Mouse (Mus musculus): ENCODE results near the gene Ndufs1. TPM values are rescaled to one million over a fixed set of nuclear protein-coding genes. Genes with fewer than 3 reads are reported as not detected.

The Ndufs1 gene
- polyA plus RNA-seq, 1 experiment from 2014 or later: 86.5 TPM

DNA sequence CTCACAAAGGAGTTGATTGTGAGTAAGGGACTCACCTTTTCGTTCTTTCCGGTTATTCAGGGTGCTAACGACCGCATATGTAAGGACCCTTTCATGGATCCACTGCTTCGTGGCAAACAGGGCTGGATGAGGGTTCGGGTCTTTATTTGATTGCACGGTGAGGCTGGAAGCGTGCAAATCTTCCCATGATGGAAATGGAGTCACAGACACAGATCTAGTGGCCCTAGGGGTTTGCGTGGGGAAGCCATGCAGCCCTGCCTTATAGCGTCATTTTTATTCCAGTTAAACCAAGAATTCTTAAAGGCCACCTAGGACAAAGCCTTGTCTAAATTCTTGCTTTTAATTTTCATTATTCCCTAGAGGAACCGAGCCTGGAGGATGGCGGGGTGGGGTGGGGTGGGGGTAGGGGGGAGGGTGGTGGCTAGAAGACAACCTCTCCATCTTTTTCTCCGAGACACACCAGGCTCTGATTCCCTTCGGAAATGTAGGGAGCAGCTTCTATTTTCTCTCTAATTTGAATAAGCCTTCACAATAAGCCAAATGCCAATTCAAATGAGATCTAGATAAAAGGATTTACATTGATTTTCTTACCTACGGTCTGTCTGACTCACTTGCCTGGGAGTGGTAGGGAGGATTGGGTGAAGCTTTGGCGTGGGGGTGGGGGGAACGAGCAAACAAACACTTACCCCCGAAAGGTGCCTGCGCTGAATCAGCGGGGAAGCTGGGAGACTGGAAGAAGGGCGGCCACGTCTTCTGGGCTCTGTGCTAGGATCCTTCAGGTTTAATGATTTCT, 37.0 kb upstream of the Ndufs1 start:
- H3K4me1 ChIP-seq (replicated peaks; ENCODE audit: control insufficient read depth, insufficient read depth): no peaks in the 10 kb centered on the region
- DNase-seq (ENCODE audit: low spot score): peak; percentile 23
- no peak for TF ChIP-seq EP300 (optimal IDR thresholded peaks at IDR 0.05)
- no peak for TF ChIP-seq CTCF (IDR thresholded peaks at IDR 0.05; ENCODE audit: low read depth)
- H3K4me2 ChIP-seq (replicated peaks; ENCODE audit: low read depth): peak overlapping the region; percentile 17; the same call in 1 of the 2 replicates
- no peaks in the 10 kb centered on the region for H3K36me3 ChIP-seq (ENCODE audit: control insufficient read depth, insufficient read depth, low read length)
- no peaks in the 10 kb centered on the region for H3K9me3 ChIP-seq (ENCODE audit: control insufficient read depth, low read length)
- no peak overlapping the region for H3K9ac ChIP-seq (ENCODE audit: low read length)
- 29% methylated on average over 22 of the region's 22 CpGs for WGBS
- H3K27me3 ChIP-seq (ENCODE audit: control insufficient read depth, insufficient read depth, low read length): no peaks in the 10 kb centered on the region
- ATAC-seq (ENCODE audit: low FRiP score, low TSS enrichment): 0 out of 2 replicates have a peak, but pooled peaks have one; percentile 29
- no peak overlapping the region for H3K27ac ChIP-seq (replicated peaks)
- H3K4me3 ChIP-seq (ENCODE audit: low read depth, low read length): no peak overlapping the region

GRCm38 (mm10) chr1:63209861-63210529, 33.4 kb upstream of the Ndufs1 start:
- DNase-seq (ENCODE audit: low spot score): no peak
- H3K9ac ChIP-seq (ENCODE audit: low read length): no peak overlapping the region
- no peak overlapping the region for H3K4me3 ChIP-seq (ENCODE audit: low read depth, low read length)
- 34% methylated on average over 6 of the region's 6 CpGs for WGBS
- no peak for TF ChIP-seq CTCF (IDR thresholded peaks at IDR 0.05; ENCODE audit: low read depth)
- TF ChIP-seq EP300 (optimal IDR thresholded peaks at IDR 0.05): no peak
- no peaks in the 10 kb centered on the region for H3K36me3 ChIP-seq (ENCODE audit: control insufficient read depth, insufficient read depth, low read length)
- no peak overlapping the region for H3K4me2 ChIP-seq (replicated peaks; ENCODE audit: low read depth)
- H3K27me3 ChIP-seq (ENCODE audit: control insufficient read depth, insufficient read depth, low read length): no peaks in the 10 kb centered on the region
- no peak overlapping the region for H3K27ac ChIP-seq (replicated peaks)
- no peaks in the 10 kb centered on the region for H3K4me1 ChIP-seq (replicated peaks; ENCODE audit: control insufficient read depth, insufficient read depth)
- ATAC-seq (ENCODE audit: low FRiP score, low TSS enrichment): no peak
- no peaks in the 10 kb centered on the region for H3K9me3 ChIP-seq (ENCODE audit: control insufficient read depth, low read length)

GRCm38 (mm10) chr1:63207607-63208006, 31.0 kb upstream of the Ndufs1 start:
- TF ChIP-seq CTCF (IDR thresholded peaks at IDR 0.05; ENCODE audit: low read depth) (no peak), EP300 (optimal IDR thresholded peaks at IDR 0.05) (no peak)
- DNase-seq (ENCODE audit: low spot score): no peak
- H3K4me3 ChIP-seq (ENCODE audit: low read depth, low read length): no peak overlapping the region
- H3K27me3 ChIP-seq (ENCODE audit: control insufficient read depth, insufficient read depth, low read length): no peaks in the 10 kb centered on the region
- no peaks in the 10 kb centered on the region for H3K9me3 ChIP-seq (ENCODE audit: control insufficient read depth, low read length)
- no peak for ATAC-seq (ENCODE audit: low FRiP score, low TSS enrichment)
- WGBS: 75% methylated on average over 3 of the region's 3 CpGs
- H3K4me2 ChIP-seq (replicated peaks; ENCODE audit: low read depth): no peak overlapping the region
- H3K36me3 ChIP-seq (ENCODE audit: control insufficient read depth, insufficient read depth, low read length): no peaks in the 10 kb centered on the region
- no peak overlapping the region for H3K27ac ChIP-seq (replicated peaks)
- H3K9ac ChIP-seq (ENCODE audit: low read length): no peak overlapping the region
- H3K4me1 ChIP-seq (replicated peaks; ENCODE audit: control insufficient read depth, insufficient read depth): no peaks in the 10 kb centered on the region

GRCm38 (mm10) chr1:63204660-63205394, 28.2 kb upstream of the Ndufs1 start:
- Histone ChIP-seq H3K4me1 (replicated peaks; ENCODE audit: control insufficient read depth, insufficient read depth) (no peaks in the 10 kb centered on the region), H3K27me3 (ENCODE audit: control insufficient read depth, insufficient read depth, low read length) (no peaks in the 10 kb centered on the region), H3K27ac (replicated peaks) (no peak overlapping the region), H3K4me2 (replicated peaks; ENCODE audit: low read depth) (no peak overlapping the region), H3K36me3 (ENCODE audit: control insufficient read depth, insufficient read depth, low read length) (no peaks in the 10 kb centered on the region), H3K4me3 (ENCODE audit: low read depth, low read length) (no peak overlapping the region), H3K9ac (ENCODE audit: low read length) (no peak overlapping the region), H3K9me3 (ENCODE audit: control insufficient read depth, low read length) (no peaks in the 10 kb centered on the region)
- ATAC-seq (ENCODE audit: low FRiP score, low TSS enrichment) (no peak), DNase-seq (ENCODE audit: low spot score) (no peak)
- TF ChIP-seq CTCF (IDR thresholded peaks at IDR 0.05; ENCODE audit: low read depth) (no peak), EP300 (optimal IDR thresholded peaks at IDR 0.05) (no peak)
- WGBS: 43% methylated on average over 7 of the region's 7 CpGs

DNA sequence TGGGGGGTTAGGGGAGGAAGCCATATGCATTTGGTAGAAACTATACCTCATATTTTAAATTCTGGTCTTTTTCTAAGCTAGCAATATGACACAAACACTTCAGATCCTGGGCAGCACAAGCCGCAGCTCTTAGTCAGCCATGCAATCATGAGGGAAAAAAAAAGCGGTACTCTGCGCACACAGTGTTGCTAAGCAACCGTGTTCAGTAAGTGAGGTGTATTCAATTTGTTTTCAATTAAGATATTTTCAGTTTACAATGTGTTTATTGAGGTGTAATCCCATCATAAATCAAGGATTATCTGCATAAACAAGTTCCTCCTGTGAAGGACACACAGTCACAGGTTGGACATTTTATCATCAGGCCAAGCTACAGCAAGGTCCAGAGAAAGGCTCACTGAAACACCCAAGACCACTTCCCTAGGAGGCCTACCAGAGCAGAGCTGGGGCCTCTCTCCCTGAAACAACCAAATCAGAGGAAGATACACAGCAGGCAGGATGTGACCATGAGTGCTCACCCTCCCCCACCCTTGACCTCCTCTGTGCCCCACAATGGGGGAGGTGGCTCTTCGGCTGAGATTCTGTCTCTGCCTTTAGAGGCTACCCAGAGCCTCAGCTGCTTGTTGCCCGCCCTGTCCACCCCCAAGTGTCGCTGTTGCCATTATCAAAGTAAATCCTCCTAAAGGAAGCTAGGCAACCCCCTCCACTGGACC, 27.5 kb upstream of the Ndufs1 start:
- DNase-seq (ENCODE audit: low spot score): no peak
- 13% methylated on average over 7 of the region's 7 CpGs for WGBS
- H3K36me3 ChIP-seq (ENCODE audit: control insufficient read depth, insufficient read depth, low read length): no peaks in the 10 kb centered on the region
- no peak overlapping the region for H3K27ac ChIP-seq (replicated peaks)
- TF ChIP-seq CTCF (IDR thresholded peaks at IDR 0.05; ENCODE audit: low read depth) (peak; percentile 40), EP300 (optimal IDR thresholded peaks at IDR 0.05) (no peak)
- no peaks in the 10 kb centered on the region for H3K9me3 ChIP-seq (ENCODE audit: control insufficient read depth, low read length)
- peak; percentile 29; the same call in 1 of the 2 replicates for ATAC-seq (ENCODE audit: low FRiP score, low TSS enrichment)
- no peaks in the 10 kb centered on the region for H3K27me3 ChIP-seq (ENCODE audit: control insufficient read depth, insufficient read depth, low read length)
- no peak overlapping the region for H3K9ac ChIP-seq (ENCODE audit: low read length)
- H3K4me1 ChIP-seq (replicated peaks; ENCODE audit: control insufficient read depth, insufficient read depth): no peaks in the 10 kb centered on the region
- H3K4me2 ChIP-seq (replicated peaks; ENCODE audit: low read depth): no peak overlapping the region
- H3K4me3 ChIP-seq (ENCODE audit: low read depth, low read length): no peak overlapping the region
